Mouse (Mus musculus) mature B cell (primary cell): ENCODE results near the gene Tgif2lx2.
"Not testable (repeated sequence)": the region's sequence is repeated elsewhere in the genome, so short reads cannot be mapped to it uniquely, and the experiment has no call there.

ENCODE experiments used
- in situ Hi-C: fragments of 300-500 bp; cut with MboI; formaldehyde crosslinking; loops from 2 replicates; pipeline ENCODE4 v1.14.3; 2019

The Tgif2lx2 gene

DNA sequence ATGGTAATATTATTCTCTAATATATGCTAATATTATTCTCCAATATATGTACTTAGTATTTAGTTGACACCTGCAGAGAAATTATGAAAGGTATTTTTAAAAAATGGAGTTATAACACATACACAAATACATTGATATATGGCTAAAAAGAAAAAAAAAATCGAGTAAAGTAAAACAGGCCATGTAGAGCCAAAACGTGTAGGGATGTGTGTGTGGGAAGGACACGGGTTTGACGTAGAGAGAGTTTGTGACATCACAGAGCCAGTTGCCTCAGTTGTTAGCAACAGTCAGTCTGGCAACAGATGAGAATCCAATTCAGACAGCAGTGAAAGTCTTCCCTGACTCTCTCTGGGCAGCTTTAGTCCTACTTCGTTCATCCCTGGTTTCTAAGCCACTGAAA, at the start of gene Tgif2lx2:
Tgif2lx2 (plus strand) TSS at position 301 of the 400 bp plus-strand sequence.
- in situ Hi-C loops = not testable (repeated sequence)
